In the genomic region with DNA sequence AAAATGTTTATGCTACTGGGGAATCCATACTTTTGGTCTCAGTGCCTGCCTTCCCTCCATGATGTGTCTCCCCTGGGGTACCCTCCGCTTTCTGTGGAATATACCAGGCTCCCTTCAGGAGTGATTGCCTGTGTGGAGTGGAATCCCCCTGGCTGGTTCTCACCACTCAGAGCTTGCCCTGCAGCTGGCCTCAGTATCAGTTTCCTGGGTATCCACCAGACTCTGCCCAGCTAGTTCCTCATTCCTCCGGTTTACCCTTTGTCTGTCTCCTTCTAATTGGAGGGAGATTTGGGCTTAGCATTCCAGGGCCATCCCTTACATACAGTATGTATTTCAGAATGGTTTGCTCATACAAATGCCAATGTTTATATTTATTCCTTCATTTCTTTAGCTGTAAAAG, we compare ENCODE assay signal across 26 mouse cellular contexts. TPM values are rescaled to one million over a fixed set of nuclear protein-coding genes. Genes with fewer than 3 reads are reported as not detected.
DNase-seq lines count a peak whose midpoint lies in the region; ATAC-seq lines count a peak whose summit lies in the region.
"Had no signal": no experiment of that assay in that cellular context is flagged by ENCODE, and none has a peak within 500 bp of the region (broad histone marks: within the 10 kb centered on the region; RNA-seq: fewer than 3 reads in every experiment).

No protein-coding gene starts in this region.

- no peaks in the 10 kb centered on the region for H3K27me3 ChIP-seq in heart, embryonic 12.5 days (replicated peaks)
- no peaks in the 10 kb centered on the region for H3K27me3 ChIP-seq in heart, embryonic 15.5 days
- H3K27me3 ChIP-seq: embryonic facial prominence, embryonic 13.5 days; forebrain, embryonic 12.5 days; forebrain, embryonic 15.5 days; Patski had no signal

- no peak for ATAC-seq in heart, embryonic 12.5 days (ENCODE audit: insufficient number of reproducible peaks, low FRiP score)
- no peak for ATAC-seq in heart, embryonic 15.5 days (replicated peaks; ENCODE audit: insufficient number of reproducible peaks, insufficient read depth, low FRiP score, low read depth)
- peak; percentile 53 to 71; a peak in 3 of 4 replicates for ATAC-seq in hematopoietic stem cell, adult 5-6 weeks (replicated peaks in 1 of 2; ENCODE audit: insufficient read depth in 1 of 2, low FRiP score in 2 of 2, low TSS enrichment in 1 of 2, low read depth in 1 of 2, poor library complexity in 2 of 2, severe bottlenecking in 2 of 2)
- ATAC-seq: CD4-positive, CD25-positive, alpha-beta regulatory T cell, adult 4 months; forebrain, embryonic 15.5 days; hindbrain, postnatal 0 days; inflammation-experienced regulatory T-cells, adult 6 months; intestine, embryonic 16.5 days; Patski had no signal

- H3K4me1 ChIP-seq in heart, embryonic 12.5 days (replicated peaks), result peaks cover 22% of the 10 kb centered on the region
- H3K4me1 ChIP-seq in heart, embryonic 15.5 days (replicated peaks), result peaks cover 14% of the 10 kb centered on the region
- H3K4me1 ChIP-seq: forebrain, embryonic 12.5 days; forebrain, embryonic 15.5 days had no signal

- no peaks in the 10 kb centered on the region for H3K9me3 ChIP-seq in heart, embryonic 12.5 days (replicated peaks)
- no peaks in the 10 kb centered on the region for H3K9me3 ChIP-seq in heart, embryonic 15.5 days (replicated peaks)
- H3K9me3 ChIP-seq: embryonic facial prominence, embryonic 10.5 days; embryonic facial prominence, embryonic 13.5 days; forebrain, embryonic 12.5 days; forebrain, embryonic 15.5 days had no signal

- peak overlapping the region; percentile 19; the same call in 1 of the 2 replicates for H3K27ac ChIP-seq in heart, embryonic 12.5 days (ENCODE audit: poor library complexity, severe bottlenecking)
- peak overlapping the region; percentile 24; the same call in 1 of the 2 replicates for H3K27ac ChIP-seq in heart, embryonic 15.5 days
- H3K27ac ChIP-seq: embryonic facial prominence, embryonic 10.5 days; embryonic facial prominence, embryonic 13.5 days; forebrain, embryonic 12.5 days; forebrain, embryonic 15.5 days; hindbrain, embryonic 14.5 days; hindbrain, postnatal 0 days had no signal

- H3K4me3 ChIP-seq in heart, embryonic 12.5 days, result no peak overlapping the region
- H3K4me3 ChIP-seq in heart, embryonic 15.5 days, result no peak overlapping the region
- H3K4me3 ChIP-seq: embryonic facial prominence, embryonic 10.5 days; embryonic facial prominence, embryonic 13.5 days; erythroblast, embryonic 14.5 days; forebrain, embryonic 12.5 days; forebrain, embryonic 15.5 days had no signal

- H3K36me3 ChIP-seq in heart, embryonic 12.5 days, result peaks cover 6% of the 10 kb centered on the region; the same call in 1 of the 2 replicates
- no peaks in the 10 kb centered on the region for H3K36me3 ChIP-seq in heart, embryonic 15.5 days
- H3K36me3 ChIP-seq: forebrain, embryonic 12.5 days; forebrain, embryonic 15.5 days had no signal

- H3K4me2 ChIP-seq in heart, embryonic 12.5 days, result no peak overlapping the region
- H3K4me2 ChIP-seq in heart, embryonic 15.5 days, result no peak overlapping the region
- H3K4me2 ChIP-seq: embryonic facial prominence, embryonic 13.5 days; forebrain, embryonic 12.5 days; forebrain, embryonic 15.5 days; hindbrain, embryonic 14.5 days had no signal

- H3K9ac ChIP-seq in heart, embryonic 12.5 days, result no peak overlapping the region
- no peak overlapping the region for H3K9ac ChIP-seq in heart, embryonic 15.5 days
- H3K9ac ChIP-seq: embryonic facial prominence, embryonic 13.5 days; forebrain, embryonic 12.5 days; forebrain, embryonic 15.5 days; hindbrain, embryonic 14.5 days had no signal

- DNase-seq in heart, adult 18-20 months, result no peak
- DNase-seq in heart, postnatal 4 days, result no peak
- peak; percentile 65 for DNase-seq in Muller cell, postnatal 12 days (ENCODE audit: inconsistent ontology term)
- DNase-seq in right cerebral cortex, postnatal 10 days (ENCODE audit: low spot score in 2 of 2), result no peak
- DNase-seq: adrenal gland, postnatal 10 days; adrenal gland, postnatal 36 days; cerebellum, adult 18-20 months; cerebellum, adult 9-10 months; cerebellum, postnatal 14 days; embryo, embryonic 11 days; gastrocnemius, postnatal 14 days; kidney, adult 18-20 months had no signal

- 55% methylated on average over 2 of the region's 2 CpGs for WGBS in heart, embryonic 12.5 days
- WGBS in heart, embryonic 15.5 days, result 51% methylated on average over 2 of the region's 2 CpGs

RNA-seq across cellular contexts. Expression of a gene that starts 33.9 kb away (rescaled TPM):
- 38.9 and 39.0 TPM in 2 replicates for polyA plus RNA-seq in heart, embryonic 12.5 days (2016; fragmentation: Nextera tagmentation; extraction: Ambion mirVana)
- total RNA-seq in heart, adult 18-20 months (2021), result 10 to 100 TPM; 39.1 to 44.2 TPM
- polyA plus RNA-seq in heart, embryonic 15.5 days (2015; fragmentation: Nextera tagmentation; extraction: Ambion mirVana), result 26.0 and 28.8 TPM in 2 replicates
- 10 to 100 TPM; 47.4 to 49.2 TPM for total RNA-seq in heart, postnatal 4 days (2021)
- 6.2 and 6.8 TPM in 2 replicates for total RNA-seq in hematopoietic stem cell, adult 5-6 weeks (2017)
- polyA plus RNA-seq: CD4-positive, CD25-positive, alpha-beta regulatory T cell, adult 4 months; erythroblast, embryonic 14.5 days had no signal

Comparison
In these comparisons a context has a peak if more than half of its experiments do, and no peak if none do; other contexts are left out.
1. ATAC-seq: peak in hematopoietic stem cell, adult 5-6 weeks (2 of 2); none in heart, embryonic 12.5 days (single experiment) and heart, embryonic 15.5 days (single experiment).